Mouse (Mus musculus) MEL (cell line): ENCODE measurements around the gene Ap2a1. TPM values are rescaled to one million over a fixed set of nuclear protein-coding genes. Genes with fewer than 3 reads are reported as not detected.

ENCODE experiments used
- DNase-seq: peaks from one replicate; pipeline ENCODE4 v3.0.0; 2011; ENCODE audit warnings: low read depth, low spot score
- H3K27ac ChIP-seq: 2 replicates; pipeline ENCODE4 v1.5.1; 2012; ENCODE audit warnings: low read depth, mild to moderate bottlenecking, control low read depth, low read length, moderate library complexity; ENCODE audit not compliant: control insufficient read depth
- H3K27me3 ChIP-seq, 2 experiments: fragments of 150-350 bp in 1 of 2; sonication (generic) in 1 of 2; 2 replicates each; pipeline ENCODE4 v1.6.1; 2012; ENCODE audit warnings: low read length in 2 of 2, mild to moderate bottlenecking in 2 of 2, improper control_type of control experiment in 1 of 2, moderate library complexity in 1 of 2; ENCODE audit not compliant: insufficient read depth in 2 of 2, control insufficient read depth in 1 of 2
- H3K36me3 ChIP-seq, 2 experiments: 2 replicates each; pipeline ENCODE4 v1.6.1; 2012 to 2014; ENCODE audit warnings: low read length in 2 of 2, improper control_type of control experiment in 1 of 2, inconsistent platforms in 1 of 2, mild to moderate bottlenecking in 1 of 2; ENCODE audit not compliant: insufficient read depth in 2 of 2, control insufficient read depth in 1 of 2
- H3K4me1 ChIP-seq, 2 experiments: fragments of 150-350 bp in 1 of 2; sonication (generic) in 1 of 2; 2 replicates each; pipeline ENCODE4 v1.6.1; 2012; ENCODE audit warnings: low read length in 2 of 2, improper control_type of control experiment in 1 of 2, mild to moderate bottlenecking in 1 of 2; ENCODE audit not compliant: insufficient read depth in 2 of 2, control insufficient read depth in 1 of 2
- H3K4me3 ChIP-seq, 2 experiments: fragments of 150-350 bp in 1 of 2; sonication (generic) in 1 of 2; 2 replicates each; pipeline ENCODE4 v1.5.1; 2012; ENCODE audit warnings: low read depth in 2 of 2, low read length in 2 of 2, mild to moderate bottlenecking in 2 of 2, moderate library complexity in 2 of 2, control low read depth in 1 of 2, improper control_type of control experiment in 1 of 2; ENCODE audit not compliant: control insufficient read depth in 1 of 2, insufficient read depth in 1 of 2
- H3K79me2 ChIP-seq: 2 replicates; pipeline ENCODE4 v1.6.1; 2012; ENCODE audit warnings: mild to moderate bottlenecking, low read length, moderate library complexity; ENCODE audit not compliant: control insufficient read depth, poor library complexity, insufficient read depth
- H3K9ac ChIP-seq: 2 replicates; pipeline ENCODE4 v1.6.1; 2012; ENCODE audit warnings: low read depth, mild to moderate bottlenecking, control low read depth, low read length, moderate library complexity; ENCODE audit not compliant: control insufficient read depth, poor library complexity, severe bottlenecking
- H3K9me3 ChIP-seq: fragments of 150-350 bp; sonication (generic); replicated peaks from 2 replicates; pipeline ENCODE4 v1.6.1; 2012; ENCODE audit warnings: mild to moderate bottlenecking, low read length, improper control_type of control experiment, moderate library complexity; ENCODE audit not compliant: insufficient read depth
- BHLHE40 ChIP-seq: IDR thresholded peaks from 2 replicates; pipeline ENCODE4 v1.6.1; 2012; ENCODE audit warnings: low read depth, mild to moderate bottlenecking, inconsistent platforms, low read length, improper control_type of control experiment, borderline replicate concordance
- CHD1 ChIP-seq: IDR thresholded peaks from 2 replicates; pipeline ENCODE4 v1.6.1; 2012; ENCODE audit warnings: low read depth, mild to moderate bottlenecking, inconsistent platforms, low read length, improper control_type of control experiment
- CHD2 ChIP-seq: IDR thresholded peaks from 2 replicates; pipeline ENCODE4 v1.6.1; 2011; ENCODE audit warnings: low read length, improper control_type of control experiment
- CTCF ChIP-seq, 3 experiments: IDR thresholded peaks in 2 of 3; conservative IDR thresholded peaks in 1 of 3; 2 replicates each; pipeline ENCODE4 v1.5.1; 2011 to 2012; ENCODE audit warnings: low read length in 3 of 3, low read depth in 2 of 3, mild to moderate bottlenecking in 2 of 3, improper control_type of control experiment in 1 of 3, inconsistent platforms in 1 of 3, mixed read lengths in 1 of 3, moderate library complexity in 1 of 3; ENCODE audit not compliant: control insufficient read depth in 1 of 3, insufficient read depth in 1 of 3, poor library complexity in 1 of 3, severe bottlenecking in 1 of 3
- E2F4 ChIP-seq: IDR thresholded peaks from 2 replicates; pipeline ENCODE4 v1.6.1; 2011; ENCODE audit warnings: low read depth, low read length, improper control_type of control experiment, borderline replicate concordance
- ELF1 ChIP-seq: IDR thresholded peaks from 2 replicates; pipeline ENCODE4 v1.6.1; 2014; ENCODE audit warnings: low read depth, mild to moderate bottlenecking, inconsistent platforms, low read length, improper control_type of control experiment, moderate library complexity
- EP300 ChIP-seq, 2 experiments: IDR thresholded peaks; 2 replicates each; pipeline ENCODE4 v1.6.1; 2011; ENCODE audit warnings: improper control_type of control experiment in 2 of 2, low read length in 2 of 2, low read depth in 1 of 2, mild to moderate bottlenecking in 1 of 2
- ETS1 ChIP-seq: IDR thresholded peaks from 2 replicates; pipeline ENCODE4 v1.6.1; 2012; ENCODE audit warnings: low read depth, mild to moderate bottlenecking, inconsistent platforms, low read length, improper control_type of control experiment, moderate library complexity
- GABPA ChIP-seq: IDR thresholded peaks from 2 replicates; pipeline ENCODE4 v1.6.1; 2012; ENCODE audit warnings: low read depth, mild to moderate bottlenecking, inconsistent platforms, low read length, improper control_type of control experiment, moderate library complexity
- HCFC1 ChIP-seq: IDR thresholded peaks from 2 replicates; pipeline ENCODE4 v1.6.1; 2012; ENCODE audit warnings: low read depth, mild to moderate bottlenecking, inconsistent platforms, low read length, improper control_type of control experiment, moderate library complexity
- KAT2A ChIP-seq: conservative IDR thresholded peaks from 2 replicates; pipeline ENCODE4 v1.6.1; 2012; ENCODE audit warnings: low read depth, low read length, improper control_type of control experiment, inconsistent platforms
- MAFK ChIP-seq: IDR thresholded peaks from 2 replicates; pipeline ENCODE4 v1.6.1; 2011; ENCODE audit warnings: low read depth, mild to moderate bottlenecking, low read length, improper control_type of control experiment, borderline replicate concordance
- MAX ChIP-seq: IDR thresholded peaks from 2 replicates; pipeline ENCODE4 v1.6.1; 2011; ENCODE audit warnings: low read length, improper control_type of control experiment
- MXI1 ChIP-seq: IDR thresholded peaks from 2 replicates; pipeline ENCODE4 v1.6.1; 2011; ENCODE audit warnings: mild to moderate bottlenecking, low read depth, low read length, improper control_type of control experiment
- MYC ChIP-seq: IDR thresholded peaks from 2 replicates; pipeline ENCODE4 v1.6.1; 2011; ENCODE audit warnings: low read depth, mild to moderate bottlenecking, low read length, improper control_type of control experiment, moderate library complexity
- NELFE ChIP-seq: IDR thresholded peaks from 2 replicates; pipeline ENCODE4 v1.6.1; 2011; ENCODE audit warnings: low read depth, low read length, improper control_type of control experiment
- NRF1 ChIP-seq: IDR thresholded peaks from 2 replicates; pipeline ENCODE4 v1.6.1; 2014; ENCODE audit warnings: low read depth, mild to moderate bottlenecking, inconsistent platforms, low read length, improper control_type of control experiment, moderate library complexity; ENCODE audit not compliant: poor library complexity, insufficient read depth, severe bottlenecking
- RAD21 ChIP-seq: IDR thresholded peaks from 2 replicates; pipeline ENCODE4 v1.6.1; 2011; ENCODE audit warnings: mild to moderate bottlenecking, low read depth, low read length, improper control_type of control experiment
- SIN3A ChIP-seq: IDR thresholded peaks from 2 replicates; pipeline ENCODE4 v1.6.1; 2012; ENCODE audit warnings: low read length, improper control_type of control experiment, inconsistent platforms
- SMC3 ChIP-seq: IDR thresholded peaks from 2 replicates; pipeline ENCODE4 v1.6.1; 2011; ENCODE audit warnings: low read depth, low read length, improper control_type of control experiment
- TAL1 ChIP-seq: IDR thresholded peaks from 2 replicates; pipeline ENCODE4 v1.6.1; 2012; ENCODE audit warnings: mild to moderate bottlenecking, inconsistent platforms, low read length, moderate library complexity, mixed read lengths
- TBP ChIP-seq: IDR thresholded peaks from 2 replicates; pipeline ENCODE4 v1.8.0; 2011; ENCODE audit warnings: low read depth, low read length, improper control_type of control experiment
- USF2 ChIP-seq, 2 experiments: IDR thresholded peaks; 2 replicates each; pipeline ENCODE4 v1.6.1; 2011 to 2012; ENCODE audit warnings: improper control_type of control experiment in 2 of 2, low read length in 2 of 2, borderline replicate concordance in 1 of 2, inconsistent platforms in 1 of 2, low read depth in 1 of 2, mild to moderate bottlenecking in 1 of 2; ENCODE audit not compliant: insufficient read depth in 1 of 2
- ZC3H11A ChIP-seq: IDR thresholded peaks from 2 replicates; pipeline ENCODE4 v1.6.1; 2012; ENCODE audit warnings: low read depth, mild to moderate bottlenecking, inconsistent platforms, low read length, improper control_type of control experiment
- ZMIZ1 ChIP-seq: IDR thresholded peaks from 2 replicates; pipeline ENCODE4 v1.6.1; 2012; ENCODE audit warnings: low read depth, mild to moderate bottlenecking, inconsistent platforms, low read length, improper control_type of control experiment, moderate library complexity
- polyA plus RNA-seq, 2 experiments: library from polyadenylated mRNA; stranded (reverse) in 1 of 2; unstranded in 1 of 2; fragments of >175 nt in 1 of 2; fragments of >200 nt in 1 of 2; gene quantifications; 2 replicates each; pipeline versions ENCODE4 v1.2.1 to v1.2.4; 2012; ENCODE audit warnings: low replicate concordance in 2 of 2, low read depth in 1 of 2; ENCODE audit not compliant: insufficient read length in 2 of 2, insufficient read depth in 1 of 2, missing spikeins in 1 of 2
- total RNA-seq: library from RNA; depleted of rRNA; stranded (reverse); fragments of 300-350 nt; gene quantifications from 2 replicates; pipeline ENCODE4 v1.2.3, GENCODE M21; 2012

The Ap2a1 gene
- total and polyA plus RNA-seq, 3 experiments = 54.0 to 107 (median 73.1) TPM

- Histone ChIP-seq H3K27ac (no peak overlapping the region), H3K36me3 (no peaks in the 10 kb centered on the region), H3K27me3 (no peaks in the 10 kb centered on the region), H3K4me3 (no peak overlapping the region), H3K79me2 (no peaks in the 10 kb centered on the region), H3K4me1 (peaks cover 0 to 4% of the 10 kb centered on the region in 2 experiments; a peak in 1 of 4 replicates)
- TF ChIP-seq TBP = no peak
- no peak for TF ChIP-seq CHD2
- TF ChIP-seq NELFE = no peak
- no peak for TF ChIP-seq HCFC1
- no peak for TF ChIP-seq USF2 (IDR thresholded peaks at IDR 0.05; ENCODE audit: borderline replicate concordance in 1 of 2, insufficient read depth in 1 of 2, low read depth in 1 of 2, low read length in 2 of 2)
- no peak for TF ChIP-seq E2F4
- TF ChIP-seq CHD1 = no peak
- TF ChIP-seq RAD21 = no peak
- TF ChIP-seq NRF1 = no peak
- TF ChIP-seq MYC = no peak
- no peak for TF ChIP-seq SMC3
- TF ChIP-seq CTCF (IDR thresholded peaks at IDR 0.05 in 2 of 3, conservative IDR thresholded peaks at IDR 0.05 in 1 of 3; ENCODE audit: control insufficient read depth in 1 of 3, insufficient read depth in 1 of 3, low read depth in 2 of 3, low read length in 3 of 3, poor library complexity in 1 of 3, severe bottlenecking in 1 of 3) = no peak
- no peak for TF ChIP-seq ETS1
- TF ChIP-seq EP300 (IDR thresholded peaks at IDR 0.05; ENCODE audit: low read depth in 1 of 2, low read length in 2 of 2) = no peak
- no peak for TF ChIP-seq BHLHE40
- TF ChIP-seq GABPA = no peak
- no peak for TF ChIP-seq ZMIZ1
- no peak for TF ChIP-seq MAX
- TF ChIP-seq SIN3A = no peak
- TF ChIP-seq, all 39 proteins: peak for 0
- no peak overlapping the region for H3K9ac ChIP-seq
- H3K9me3 ChIP-seq = no peaks in the 10 kb centered on the region
- DNase-seq = no peak
These were observed 33.5 kb upstream of the Ap2a1 start for GRCm38 (mm10) chr7:44962831-44963230.

GRCm38 (mm10) chr7:44962337-44962736 is 33.0 kb upstream of the Ap2a1 start:
- no peaks in the 10 kb centered on the region for H3K9me3 ChIP-seq
- peaks cover 0 to 4% of the 10 kb centered on the region in 2 experiments; a peak in 1 of 4 replicates for H3K4me1 ChIP-seq
- no peak overlapping the region for H3K4me3 ChIP-seq
- H3K27me3 ChIP-seq = no peaks in the 10 kb centered on the region
- DNase-seq = no peak
- TF ChIP-seq MXI1 (no peak), MAFK (no peak), TAL1 (no peak), NELFE (no peak), MAX (no peak), EP300 (IDR thresholded peaks at IDR 0.05; ENCODE audit: low read depth in 1 of 2, low read length in 2 of 2) (no peak), RAD21 (no peak), ZC3H11A (no peak), ELF1 (no peak), KAT2A (no peak)
- H3K36me3 ChIP-seq = no peaks in the 10 kb centered on the region
- no peak overlapping the region for H3K27ac ChIP-seq
- H3K9ac ChIP-seq = no peak overlapping the region
- H3K79me2 ChIP-seq = no peaks in the 10 kb centered on the region
